Mouse (Mus musculus) forebrain, embryonic 12.5 days (tissue): ENCODE results near the gene Asprv1. TPM values are rescaled to one million over a fixed set of nuclear protein-coding genes. Genes with fewer than 3 reads are reported as not detected.

ENCODE experiments used
- ATAC-seq: fragments of 200-750 bp; cut with Nextera tagmentation; 2 replicates; pipeline ENCODE4 v1.8.0; 2017; ENCODE audit warnings: moderate TSS enrichment; ENCODE audit not compliant: low FRiP score
- H3K27ac ChIP-seq: fragments of 300-500 bp; sonication (generic); 2 replicates; pipeline ENCODE4 v1.5.1; 2016; ENCODE audit warnings: mild to moderate bottlenecking
- H3K27me3 ChIP-seq: fragments of 300-500 bp; sonication (generic); 2 replicates; pipeline ENCODE4 v1.6.1; 2016; ENCODE audit warnings: mild to moderate bottlenecking
- H3K36me3 ChIP-seq: fragments of 300-500 bp; sonication (generic); replicated peaks from 2 replicates; pipeline ENCODE4 v1.6.1; 2016; ENCODE audit warnings: mild to moderate bottlenecking
- H3K4me1 ChIP-seq: fragments of 300-500 bp; sonication (generic); 2 replicates; pipeline ENCODE4 v1.6.1; 2016
- H3K4me2 ChIP-seq: fragments of 300-500 bp; sonication (generic); 2 replicates; pipeline ENCODE4 v1.6.1; 2016; ENCODE audit warnings: mild to moderate bottlenecking, moderate library complexity
- H3K4me3 ChIP-seq: fragments of 300-500 bp; sonication (generic); replicated peaks from 2 replicates; pipeline ENCODE4 v1.5.1; 2016; ENCODE audit warnings: mild to moderate bottlenecking
- H3K9ac ChIP-seq: fragments of 300-500 bp; sonication (generic); 2 replicates; pipeline ENCODE4 v1.6.1; 2016; ENCODE audit warnings: mild to moderate bottlenecking
- H3K9me3 ChIP-seq: fragments of 300-500 bp; sonication (generic); 2 replicates; pipeline ENCODE4 v1.6.1; 2016
- WGBS: fragments of 180-500 bp; shearing (Covaris S2); methylation state at CpG from one replicate; pipeline ENCODE4 v1.1.7; 2016; 5-methylcytosine and 5-hydroxymethylcytosine counted together
- polyA plus RNA-seq: library from polyadenylated mRNA; unstranded; fragments of >200 nt; fragmentation: Nextera tagmentation; extraction: Ambion mirVana; gene quantifications from 2 replicates; pipeline ENCODE4 v1.2.1, GENCODE M21; 2016

The Asprv1 gene
- polyA plus RNA-seq, 1 experiment from 2014 or later = 0.52 TPM

DNA sequence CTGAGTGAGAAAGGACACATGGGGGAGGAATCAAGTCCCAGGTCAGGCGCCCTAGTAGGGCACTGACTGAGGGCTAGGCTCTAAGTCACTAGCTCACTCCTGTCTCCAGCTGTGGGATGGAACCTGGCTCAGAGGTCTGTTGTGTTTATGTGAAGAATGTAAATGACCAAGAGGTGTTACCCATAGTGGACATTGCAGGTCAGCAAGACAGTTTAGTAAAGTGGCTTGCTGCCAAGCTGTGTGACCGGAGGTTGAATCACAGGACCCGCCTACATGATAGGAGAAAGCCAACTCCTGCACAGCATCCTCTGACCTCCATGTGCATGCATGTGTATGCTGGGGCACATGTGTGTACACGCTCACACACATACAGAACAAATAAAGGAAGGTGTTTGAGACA is 17.6 kb downstream of the Asprv1 start:
- no peak for ATAC-seq
- 79% methylated on average over 4 of the region's 4 CpGs for WGBS
- no peaks in the 10 kb centered on the region for H3K27me3 ChIP-seq
- H3K9me3 ChIP-seq = no peaks in the 10 kb centered on the region
- H3K27ac ChIP-seq = no peak overlapping the region
- H3K4me1 ChIP-seq = no peaks in the 10 kb centered on the region
- H3K4me3 ChIP-seq = no peak overlapping the region
- no peak overlapping the region for H3K9ac ChIP-seq
- H3K36me3 ChIP-seq = peaks cover 24% of the 10 kb centered on the region
- no peak overlapping the region for H3K4me2 ChIP-seq

DNA sequence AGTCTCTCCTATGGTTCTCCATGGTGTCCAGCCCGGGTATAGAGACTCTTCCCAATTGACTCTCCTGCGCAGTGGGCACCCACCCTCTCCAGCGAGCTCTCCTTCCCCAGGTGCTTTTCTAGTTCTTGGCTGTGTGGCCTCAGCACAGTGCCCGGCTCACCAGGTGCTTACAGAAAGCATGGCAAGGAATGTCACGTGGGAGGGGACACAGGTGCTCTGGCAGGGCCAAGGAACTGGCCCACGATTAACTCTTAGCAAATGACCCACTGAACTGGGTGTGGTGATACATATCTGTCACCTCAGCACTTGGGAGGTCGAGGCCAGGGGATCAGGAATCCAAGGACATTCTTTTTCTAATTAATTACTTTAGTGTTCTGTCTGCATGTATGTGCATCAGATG is 18.2 kb downstream of the Asprv1 start:
- Histone ChIP-seq H3K4me2 (no peak overlapping the region), H3K9me3 (no peaks in the 10 kb centered on the region), H3K27ac (no peak overlapping the region), H3K4me1 (no peaks in the 10 kb centered on the region), H3K9ac (no peak overlapping the region), H3K36me3 (peaks cover 30% of the 10 kb centered on the region), H3K27me3 (no peaks in the 10 kb centered on the region), H3K4me3 (no peak overlapping the region)
- no peak for ATAC-seq
- WGBS = 76% methylated on average over 7 of the region's 7 CpGs

DNA sequence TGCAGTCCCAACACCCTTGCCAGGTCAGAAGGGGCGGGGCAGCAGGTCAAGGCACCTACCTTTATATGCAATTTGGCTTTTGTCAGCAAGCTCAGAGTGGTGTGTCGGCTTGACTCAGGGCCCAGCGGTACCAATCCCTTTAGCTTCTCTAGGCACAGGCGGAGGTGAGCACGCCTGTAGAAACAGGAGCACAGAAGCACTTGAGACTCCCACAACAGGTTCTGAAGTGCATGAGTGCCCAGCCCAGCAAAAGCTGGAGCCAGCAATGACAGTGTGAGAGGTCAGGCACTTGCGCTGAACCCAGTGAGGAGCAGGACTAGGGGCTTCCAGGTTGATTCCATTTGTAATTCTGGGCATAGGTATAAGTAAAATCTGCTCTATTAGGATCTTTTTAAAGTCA is 25.1 kb downstream of the Asprv1 start:
- no peak overlapping the region for H3K9ac ChIP-seq
- 88% methylated on average over 6 of the region's 6 CpGs for WGBS
- H3K4me3 ChIP-seq = no peak overlapping the region
- no peaks in the 10 kb centered on the region for H3K9me3 ChIP-seq
- no peak for ATAC-seq
- peaks cover 57% of the 10 kb centered on the region for H3K36me3 ChIP-seq
- no peak overlapping the region for H3K27ac ChIP-seq
- H3K27me3 ChIP-seq = no peaks in the 10 kb centered on the region
- no peak overlapping the region for H3K4me2 ChIP-seq
- H3K4me1 ChIP-seq = no peaks in the 10 kb centered on the region

- Histone ChIP-seq H3K27me3 (no peaks in the 10 kb centered on the region), H3K27ac (no peak overlapping the region), H3K36me3 (peaks cover 46% of the 10 kb centered on the region), H3K4me1 (no peaks in the 10 kb centered on the region), H3K9ac (no peak overlapping the region), H3K4me3 (no peak overlapping the region), H3K4me2 (no peak overlapping the region), H3K9me3 (no peaks in the 10 kb centered on the region)
- 78% methylated on average over 9 of the region's 9 CpGs for WGBS
- no peak for ATAC-seq
These were observed 26.4 kb downstream of the Asprv1 start for GRCm38 (mm10) chr6:86654270-86654916.

- no peak overlapping the region for H3K4me3 ChIP-seq
- no peak overlapping the region for H3K9ac ChIP-seq
- H3K36me3 ChIP-seq = peaks cover 27% of the 10 kb centered on the region
- no peaks in the 10 kb centered on the region for H3K27me3 ChIP-seq
- no peak for ATAC-seq
- H3K27ac ChIP-seq = no peak overlapping the region
- H3K4me2 ChIP-seq = no peak overlapping the region
- no peaks in the 10 kb centered on the region for H3K9me3 ChIP-seq
- no peaks in the 10 kb centered on the region for H3K4me1 ChIP-seq
- WGBS = 88% methylated on average over 3 of the region's 3 CpGs
These were observed 30.5 kb downstream of the Asprv1 start for GRCm38 (mm10) chr6:86658501-86658900.

GRCm38 (mm10) chr6:86660161-86660877 is 32.4 kb downstream of the Asprv1 start:
- ATAC-seq = no peak
- 82% methylated on average over 9 of the region's 9 CpGs for WGBS
- Histone ChIP-seq H3K4me3 (no peak overlapping the region), H3K4me1 (no peaks in the 10 kb centered on the region), H3K27ac (no peak overlapping the region), H3K9me3 (no peaks in the 10 kb centered on the region), H3K9ac (no peak overlapping the region), H3K4me2 (no peak overlapping the region), H3K27me3 (no peaks in the 10 kb centered on the region), H3K36me3 (peaks cover 27% of the 10 kb centered on the region)

DNA sequence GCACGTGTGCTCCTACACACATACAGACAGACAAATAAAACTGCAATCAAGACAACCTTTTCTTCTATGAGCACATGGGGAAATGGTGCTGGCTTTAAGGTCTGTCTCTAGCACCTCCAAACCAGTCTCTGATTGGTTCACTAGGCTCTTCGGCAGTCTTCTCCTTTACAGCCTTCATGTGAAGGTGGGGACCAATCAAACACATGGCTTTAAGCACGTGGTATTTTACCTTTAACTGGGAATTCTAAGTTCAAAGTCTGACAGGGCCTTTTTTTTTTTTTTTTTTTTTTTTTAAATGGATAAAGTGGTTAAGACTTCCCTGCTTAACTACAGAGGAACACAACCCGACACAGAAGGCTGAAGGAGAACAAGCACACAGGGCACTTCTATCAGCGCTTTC is 37.1 kb downstream of the Asprv1 start:
- Histone ChIP-seq H3K4me3 (no peak overlapping the region), H3K4me2 (no peak overlapping the region), H3K4me1 (peaks cover 24% of the 10 kb centered on the region), H3K9me3 (no peaks in the 10 kb centered on the region), H3K27ac (no peak overlapping the region), H3K9ac (no peak overlapping the region), H3K36me3 (peaks cover 22% of the 10 kb centered on the region), H3K27me3 (no peaks in the 10 kb centered on the region)
- no peak for ATAC-seq
- WGBS = 85% methylated on average over 5 of the region's 5 CpGs

- peaks cover 22% of the 10 kb centered on the region for H3K36me3 ChIP-seq
- H3K9me3 ChIP-seq = no peaks in the 10 kb centered on the region
- no peak overlapping the region for H3K9ac ChIP-seq
- no peak for ATAC-seq
- H3K4me1 ChIP-seq = peaks cover 24% of the 10 kb centered on the region
- no peak overlapping the region for H3K27ac ChIP-seq
- no peak overlapping the region for H3K4me3 ChIP-seq
- WGBS = 89% methylated on average over 17 of the region's 17 CpGs
- H3K4me2 ChIP-seq = no peak overlapping the region
- H3K27me3 ChIP-seq = no peaks in the 10 kb centered on the region
These were observed 37.8 kb downstream of the Asprv1 start for GRCm38 (mm10) chr6:86665560-86666307.

DNA sequence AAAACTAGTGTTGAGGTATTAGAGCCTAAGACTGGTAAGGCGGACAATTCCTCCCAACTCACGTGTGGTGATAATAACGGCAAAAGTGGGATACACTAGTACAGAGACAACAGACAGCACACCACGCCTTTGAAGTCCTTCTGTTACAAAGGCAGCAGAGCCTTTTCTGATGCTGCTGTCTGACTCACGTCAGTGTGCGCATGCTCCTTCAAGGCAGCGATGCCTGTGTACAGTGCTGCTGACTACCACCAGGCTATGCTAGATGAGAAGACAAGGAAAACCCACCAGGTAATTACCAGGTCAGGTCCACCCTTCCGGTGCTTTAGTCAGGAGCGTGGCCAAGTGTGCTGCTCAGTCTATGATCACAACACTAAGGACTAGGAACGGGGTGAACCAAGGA is 39.1 kb downstream of the Asprv1 start:
- Histone ChIP-seq H3K9ac (no peak overlapping the region), H3K4me2 (no peak overlapping the region), H3K36me3 (peaks cover 18% of the 10 kb centered on the region), H3K27me3 (no peaks in the 10 kb centered on the region), H3K9me3 (no peaks in the 10 kb centered on the region), H3K4me3 (no peak overlapping the region), H3K4me1 (peaks cover 24% of the 10 kb centered on the region), H3K27ac (no peak overlapping the region)
- ATAC-seq = no peak
- WGBS = 90% methylated on average over 10 of the region's 10 CpGs

- ATAC-seq = no peak
- Histone ChIP-seq H3K27ac (peak within 1 kb of the TSS; percentile 74), H3K9me3 (no peaks in the 10 kb centered on the region), H3K27me3 (no peaks in the 10 kb centered on the region), H3K4me2 (peak within 1 kb of the TSS; percentile 97), H3K4me1 (peaks cover 24% of the 10 kb centered on the region), H3K4me3 (peak within 1 kb of the TSS; percentile 69), H3K9ac (peak within 1 kb of the TSS; percentile 75), H3K36me3 (peaks cover 25% of the 10 kb centered on the region)
- WGBS = under 1% methylated on average over 56 of the region's 76 CpGs
These were observed 40.7 kb downstream of the Asprv1 start, which contains the start of gene Mxd1 for GRCm38 (mm10) chr6:86668580-86669239. Gene Mxd1, minus strand, starts transcription at chr6:86669161.

DNA sequence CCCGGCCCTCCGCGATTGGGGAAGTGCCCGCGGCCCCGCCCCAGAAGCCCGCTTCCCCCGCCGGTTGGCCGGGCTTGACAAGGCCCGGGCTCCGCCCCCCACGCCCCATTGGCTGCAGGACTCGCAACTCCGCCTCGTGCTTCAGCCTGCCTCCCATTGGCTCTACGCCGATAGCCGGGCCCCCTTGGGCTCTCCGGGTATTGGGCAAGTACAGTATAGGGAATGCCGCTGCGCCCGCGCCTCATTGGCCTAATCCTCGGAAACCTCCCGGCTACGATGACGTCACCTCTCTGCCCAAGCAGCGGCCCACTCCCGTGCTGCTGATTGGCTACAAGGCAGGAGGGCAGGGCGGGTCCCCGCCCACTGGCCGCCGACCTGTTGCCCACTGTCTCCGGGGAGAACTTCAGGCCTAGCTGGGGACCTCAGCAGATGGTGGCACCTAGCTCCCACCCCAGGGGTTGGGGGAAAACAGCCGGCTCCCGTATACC is 41.3 kb downstream of the Asprv1 start:
- no peaks in the 10 kb centered on the region for H3K9me3 ChIP-seq
- ATAC-seq = peak; percentile 100
- WGBS = 1% methylated on average over 35 of the region's 37 CpGs
- peak overlapping the region; percentile 69 for H3K4me3 ChIP-seq
- H3K4me2 ChIP-seq = peak overlapping the region; percentile 75
- H3K36me3 ChIP-seq = peaks cover 29% of the 10 kb centered on the region
- H3K9ac ChIP-seq = peak overlapping the region; percentile 44; the same call in 1 of the 2 replicates
- H3K4me1 ChIP-seq = peaks cover 24% of the 10 kb centered on the region
- H3K27me3 ChIP-seq = no peaks in the 10 kb centered on the region
- peak overlapping the region; percentile 8; the same call in 1 of the 2 replicates for H3K27ac ChIP-seq

- Histone ChIP-seq H3K36me3 (peaks cover 44% of the 10 kb centered on the region), H3K4me3 (no peak overlapping the region), H3K4me1 (peaks cover 24% of the 10 kb centered on the region), H3K9me3 (no peaks in the 10 kb centered on the region), H3K27me3 (no peaks in the 10 kb centered on the region), H3K4me2 (no peak overlapping the region), H3K9ac (no peak overlapping the region), H3K27ac (no peak overlapping the region)
- WGBS = 13% methylated on average over 2 of the region's 2 CpGs
- ATAC-seq = no peak
These were observed 42.9 kb downstream of the Asprv1 start for GRCm38 (mm10) chr6:86670873-86671272.
